Mouse (Mus musculus) 3134 (cell line): Measurements from ENCODE around the gene Phpt1.
"Not testable (repeated sequence)": the region's sequence is repeated elsewhere in the genome, so short reads cannot be mapped to it uniquely, and the experiment has no call there.

Source experiments
- DNase-seq: peaks from one replicate; pipeline ENCODE4 v3.0.0-alpha.2; 2011; ENCODE audit warnings: low spot score; ENCODE audit not compliant: insufficient read length; ENCODE audit errors: extremely low read depth

Phpt1 gene

GRCm38 (mm10) chr2:25561946-25562345 is 13.1 kb downstream of the Phpt1 start:
- no peak for DNase-seq

GRCm38 (mm10) chr2:25560551-25560950 is 14.5 kb downstream of the Phpt1 start:
- DNase-seq, result no peak

GRCm38 (mm10) chr2:25558774-25559173 is 16.2 kb downstream of the Phpt1 start:
- DNase-seq, result no peak

- DNase-seq, result no peak
Measured at GRCm38 (mm10) chr2:25557964-25558360, 17.1 kb downstream of the Phpt1 start.

GRCm38 (mm10) chr2:25557221-25557963 is 17.6 kb downstream of the Phpt1 start, which contains the start of gene Edf1:
Edf1 (plus strand) TSS chr2:25557847.
- DNase-seq, result peak; percentile 93

GRCm38 (mm10) chr2:25556296-25556695 is 18.7 kb downstream of the Phpt1 start:
- DNase-seq, result no peak

GRCm38 (mm10) chr2:25555479-25555878 is 19.5 kb downstream of the Phpt1 start:
- DNase-seq, result not testable (repeated sequence)

- DNase-seq, result not testable (repeated sequence)
Measured at GRCm38 (mm10) chr2:25553171-25553786, 21.7 kb downstream of the Phpt1 start.

GRCm38 (mm10) chr2:25551186-25551585 is 23.8 kb downstream of the Phpt1 start:
- peak; percentile 56 for DNase-seq

GRCm38 (mm10) chr2:25549021-25549991 is 25.7 kb downstream of the Phpt1 start:
- DNase-seq, result peak; percentile 72

GRCm38 (mm10) chr2:25546811-25547491 is 28.1 kb downstream of the Phpt1 start, which contains the start of gene Traf2:
Traf2 (minus strand) TSS chr2:25546940.
- DNase-seq, result peak; percentile 99

- no peak for DNase-seq
Measured at GRCm38 (mm10) chr2:25545996-25546810, 28.8 kb downstream of the Phpt1 start.

- peak; percentile 34 for DNase-seq
Measured at GRCm38 (mm10) chr2:25541644-25542367, 33.2 kb downstream of the Phpt1 start.

GRCm38 (mm10) chr2:25540541-25540948 is 34.5 kb downstream of the Phpt1 start:
- DNase-seq, result peak; percentile 77

GRCm38 (mm10) chr2:25536531-25536930 is 38.5 kb downstream of the Phpt1 start:
- no peak for DNase-seq

GRCm38 (mm10) chr2:25534866-25535182 is 40.2 kb downstream of the Phpt1 start:
- no peak for DNase-seq

GRCm38 (mm10) chr2:25534178-25534865 is 40.7 kb downstream of the Phpt1 start:
- DNase-seq, result peak; percentile 83

- no peak for DNase-seq
Measured at GRCm38 (mm10) chr2:25533707-25534106, 41.3 kb downstream of the Phpt1 start.
